Mouse (Mus musculus): ENCODE measurements around the gene Ttc27.

- TF ChIP-seq POLR2A (IDR thresholded peaks at IDR 0.05; ENCODE audit: borderline replicate concordance, control insufficient read depth, low read depth, low read length) (no peak), CTCF (IDR thresholded peaks at IDR 0.05; ENCODE audit: control insufficient read depth, insufficient read depth, low read length) (no peak)
Observed at GRCm38 (mm10) chr17:74717091-74717617, 378 bp upstream of the Ttc27 start.

All from bone marrow, adult 2 months (tissue).